Mouse (Mus musculus): ENCODE measurements around the gene Zbp1. TPM values are rescaled to one million over a fixed set of nuclear protein-coding genes. Genes with fewer than 3 reads are reported as not detected.

The Zbp1 gene
- polyA plus RNA-seq, 1 experiment = 0.08 TPM

- TF ChIP-seq MYOG (IDR thresholded peaks at IDR 0.05; ENCODE audit: control insufficient read depth, extremely low read depth, insufficient read length) (no peak), MYOD1 (IDR thresholded peaks at IDR 0.05; ENCODE audit: control insufficient read depth, insufficient read length, low read depth) (no peak), FOSL1 (IDR thresholded peaks at IDR 0.05; ENCODE audit: insufficient read depth, low read length, poor library complexity, severe bottlenecking) (no peak), CTCF (IDR thresholded peaks at IDR 0.05; ENCODE audit: control insufficient read depth, insufficient read depth, insufficient read length) (peak; percentile 72)
- no peak overlapping the region for H3K4me3 ChIP-seq (ENCODE audit: insufficient read depth, poor library complexity, severe bottlenecking)
These were observed 682 bp upstream of the Zbp1 start for GRCm38 (mm10) chr2:173219256-173219954.

GRCm38 (mm10) chr2:173217763-173218258 is 912 bp downstream of the Zbp1 start:
- Histone ChIP-seq H3K79me2 (ENCODE audit: control insufficient read depth, insufficient read depth) (no peaks in the 10 kb centered on the region), H3K79me3 (ENCODE audit: low read depth) (no peaks in the 10 kb centered on the region), H3K4me3 (ENCODE audit: insufficient read depth, poor library complexity, severe bottlenecking) (no peak overlapping the region), H3ac (ENCODE audit: control insufficient read depth, insufficient read length, low read depth) (no peak overlapping the region), H3K27me3 (ENCODE audit: control insufficient read depth, insufficient read depth, insufficient read length) (no peaks in the 10 kb centered on the region), H3K36me3 (ENCODE audit: control insufficient read depth, insufficient read depth) (no peaks in the 10 kb centered on the region)
- TF ChIP-seq CTCF (IDR thresholded peaks at IDR 0.05; ENCODE audit: control insufficient read depth, insufficient read depth, insufficient read length) = no peak
- no peak for TF ChIP-seq USF1 (IDR thresholded peaks at IDR 0.05; ENCODE audit: low read depth)
- no peak for TF ChIP-seq CEBPB (IDR thresholded peaks at IDR 0.05; ENCODE audit: low read depth)
- no peak for TF ChIP-seq MAX (IDR thresholded peaks at IDR 0.05)
- TF ChIP-seq FOSL1 (IDR thresholded peaks at IDR 0.05; ENCODE audit: insufficient read depth, low read length, poor library complexity, severe bottlenecking) = no peak
- no peak for TF ChIP-seq MYOD1 (IDR thresholded peaks at IDR 0.05; ENCODE audit: control insufficient read depth, insufficient read length, low read depth)
- TF ChIP-seq MYOG (IDR thresholded peaks at IDR 0.05; ENCODE audit: control insufficient read depth, extremely low read depth, insufficient read length) = no peak

More at GRCm38 (mm10) chr2:173219256-173219954, 682 bp upstream of the Zbp1 start:
- H3K79me2 ChIP-seq (ENCODE audit: control insufficient read depth, insufficient read depth) = no peaks in the 10 kb centered on the region
- no peaks in the 10 kb centered on the region for H3K27me3 ChIP-seq (ENCODE audit: control insufficient read depth, insufficient read depth, insufficient read length)
- H3K79me3 ChIP-seq (ENCODE audit: low read depth) = no peaks in the 10 kb centered on the region
- H3ac ChIP-seq (ENCODE audit: control insufficient read depth, insufficient read length, low read depth) = no peak overlapping the region
- no peaks in the 10 kb centered on the region for H3K36me3 ChIP-seq (ENCODE audit: control insufficient read depth, insufficient read depth)

DNA sequence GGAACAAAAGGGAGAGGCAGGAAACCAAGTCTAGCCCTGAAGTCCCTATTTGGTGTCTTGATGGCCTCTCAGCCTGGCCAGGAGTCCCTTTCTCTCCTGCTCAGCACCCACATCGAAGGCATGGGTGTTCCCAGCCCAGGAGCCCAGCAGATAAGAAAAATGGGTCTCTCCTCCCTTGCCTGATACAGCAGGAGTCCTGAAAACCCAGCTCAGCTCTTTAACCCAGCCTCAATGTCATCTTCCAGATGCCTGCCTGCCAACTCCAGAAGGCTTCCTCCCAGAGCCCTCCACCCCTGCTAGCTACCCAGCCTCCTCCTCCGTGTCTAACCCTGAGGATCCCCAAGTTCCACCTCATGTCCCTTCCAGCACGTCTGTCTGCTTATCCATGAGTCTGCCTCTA is 1.5 kb downstream of the Zbp1 start:
- no peaks in the 10 kb centered on the region for H3K79me3 ChIP-seq (ENCODE audit: low read depth)

DNA sequence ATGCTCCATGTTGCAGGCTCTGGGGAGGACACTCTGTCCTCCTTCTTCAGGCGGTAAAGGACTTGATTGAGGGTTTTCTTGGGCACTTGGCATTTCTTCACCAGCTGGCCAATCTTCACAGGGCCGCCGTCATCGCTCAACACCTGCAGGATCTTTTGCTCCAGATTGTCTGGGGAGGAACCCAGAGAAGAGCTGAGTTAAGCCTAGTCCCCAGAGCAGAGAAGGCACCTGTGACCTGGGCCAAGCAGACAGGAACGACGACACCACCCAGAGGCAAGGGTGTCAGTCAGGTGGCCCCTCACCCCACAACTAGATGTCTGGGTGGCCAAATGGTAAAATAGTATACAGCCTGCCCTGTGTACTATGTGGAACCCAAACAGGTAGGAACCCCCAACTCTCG is 1.9 kb downstream of the Zbp1 start:
- Histone ChIP-seq H3K4me3 (ENCODE audit: insufficient read depth, poor library complexity, severe bottlenecking) (no peak overlapping the region), H3K79me3 (ENCODE audit: low read depth) (no peaks in the 10 kb centered on the region)
- TF ChIP-seq MYOG (IDR thresholded peaks at IDR 0.05; ENCODE audit: control insufficient read depth, extremely low read depth, insufficient read length) = no peak
- TF ChIP-seq CEBPB (IDR thresholded peaks at IDR 0.05; ENCODE audit: low read depth) = no peak
- no peak for TF ChIP-seq USF1 (IDR thresholded peaks at IDR 0.05; ENCODE audit: low read depth)
- no peak for TF ChIP-seq MAX (IDR thresholded peaks at IDR 0.05)
- TF ChIP-seq FOSL1 (IDR thresholded peaks at IDR 0.05; ENCODE audit: insufficient read depth, low read length, poor library complexity, severe bottlenecking) = no peak
- TF ChIP-seq CTCF (IDR thresholded peaks at IDR 0.05; ENCODE audit: control insufficient read depth, insufficient read depth, insufficient read length) = no peak
- no peak for TF ChIP-seq MYOD1 (IDR thresholded peaks at IDR 0.05; ENCODE audit: control insufficient read depth, insufficient read length, low read depth)

More for the DNA sequence above, 1.5 kb downstream of the Zbp1 start:
- Histone ChIP-seq H3K79me2 (ENCODE audit: control insufficient read depth, insufficient read depth) (no peaks in the 10 kb centered on the region), H3K4me3 (ENCODE audit: insufficient read depth, poor library complexity, severe bottlenecking) (no peak overlapping the region), H3K36me3 (ENCODE audit: control insufficient read depth, insufficient read depth) (no peaks in the 10 kb centered on the region), H3ac (ENCODE audit: control insufficient read depth, insufficient read length, low read depth) (no peak overlapping the region), H3K27me3 (ENCODE audit: control insufficient read depth, insufficient read depth, insufficient read length) (no peaks in the 10 kb centered on the region)
- TF ChIP-seq MAX (IDR thresholded peaks at IDR 0.05) (no peak), FOSL1 (IDR thresholded peaks at IDR 0.05; ENCODE audit: insufficient read depth, low read length, poor library complexity, severe bottlenecking) (no peak), CEBPB (IDR thresholded peaks at IDR 0.05; ENCODE audit: low read depth) (no peak), MYOG (IDR thresholded peaks at IDR 0.05; ENCODE audit: control insufficient read depth, extremely low read depth, insufficient read length) (no peak)

DNA sequence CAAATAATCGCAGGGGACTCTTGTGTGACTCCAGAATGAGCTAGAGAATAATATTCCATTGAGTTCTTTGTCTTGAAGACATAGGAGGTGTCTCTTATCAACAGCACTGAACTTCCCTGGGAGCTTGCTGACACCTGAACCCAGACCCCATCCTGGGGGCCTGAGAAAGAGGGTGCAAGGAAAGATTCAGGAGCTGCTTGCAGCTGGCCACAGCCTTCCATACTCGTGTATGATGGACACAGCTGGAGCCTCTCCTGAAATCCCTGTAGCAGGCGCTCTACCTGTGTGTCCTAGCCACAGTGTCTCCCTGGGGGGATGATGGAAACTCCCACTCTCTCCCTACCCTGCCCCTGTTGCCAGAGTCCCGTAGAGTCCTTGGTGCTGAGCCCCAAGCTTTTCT is 6.5 kb downstream of the Zbp1 start:
- Histone ChIP-seq H3ac (ENCODE audit: control insufficient read depth, insufficient read length, low read depth) (no peak overlapping the region), H3K79me3 (ENCODE audit: low read depth) (no peaks in the 10 kb centered on the region), H3K36me3 (ENCODE audit: control insufficient read depth, insufficient read depth) (no peaks in the 10 kb centered on the region), H3K4me3 (ENCODE audit: insufficient read depth, poor library complexity, severe bottlenecking) (no peak overlapping the region), H3K79me2 (ENCODE audit: control insufficient read depth, insufficient read depth) (no peaks in the 10 kb centered on the region), H3K27me3 (ENCODE audit: control insufficient read depth, insufficient read depth, insufficient read length) (no peaks in the 10 kb centered on the region)
- TF ChIP-seq MAX (IDR thresholded peaks at IDR 0.05) (no peak), USF1 (IDR thresholded peaks at IDR 0.05; ENCODE audit: low read depth) (no peak), CTCF (IDR thresholded peaks at IDR 0.05; ENCODE audit: control insufficient read depth, insufficient read depth, insufficient read length) (no peak), CEBPB (IDR thresholded peaks at IDR 0.05; ENCODE audit: low read depth) (no peak), MYOD1 (IDR thresholded peaks at IDR 0.05; ENCODE audit: control insufficient read depth, insufficient read length, low read depth) (no peak), FOSL1 (IDR thresholded peaks at IDR 0.05; ENCODE audit: insufficient read depth, low read length, poor library complexity, severe bottlenecking) (no peak), MYOG (IDR thresholded peaks at IDR 0.05; ENCODE audit: control insufficient read depth, extremely low read depth, insufficient read length) (no peak)

More for the DNA sequence above, 1.9 kb downstream of the Zbp1 start:
- H3K36me3 ChIP-seq (ENCODE audit: control insufficient read depth, insufficient read depth) = no peaks in the 10 kb centered on the region
- H3ac ChIP-seq (ENCODE audit: control insufficient read depth, insufficient read length, low read depth) = no peak overlapping the region
- no peaks in the 10 kb centered on the region for H3K79me2 ChIP-seq (ENCODE audit: control insufficient read depth, insufficient read depth)
- H3K27me3 ChIP-seq (ENCODE audit: control insufficient read depth, insufficient read depth, insufficient read length) = no peaks in the 10 kb centered on the region

All from C2C12 (cell line).